Mouse (Mus musculus): Measurements from ENCODE around the gene Scml4.

Gene Scml4

GRCm38 (mm10) chr10:42854838-42855237 lies 5.3 kb upstream of the Scml4 start:
- peaks cover 10% of the 10 kb centered on the region for H3K9me3 ChIP-seq (ENCODE audit: low read length)
- no peaks in the 10 kb centered on the region for H3K36me3 ChIP-seq (ENCODE audit: insufficient read depth, low read length)
- H3K4me3 ChIP-seq (replicated peaks; ENCODE audit: low read length) = no peak overlapping the region
- peaks cover 18% of the 10 kb centered on the region for H3K4me1 ChIP-seq (replicated peaks; ENCODE audit: low read depth, low read length)
- no peak for TF ChIP-seq CTCF (conservative IDR thresholded peaks at IDR 0.05; ENCODE audit: low read length)
- TF ChIP-seq NANOG (IDR thresholded peaks at IDR 0.05; ENCODE audit: borderline replicate concordance, low read length) = no peak
- no peak for TF ChIP-seq POU5F1 (IDR thresholded peaks at IDR 0.05; ENCODE audit: borderline replicate concordance, low read length)
- H3K27me3 ChIP-seq (ENCODE audit: insufficient read depth, low read length) = 0 out of 2 replicates have a peak, but pooled peaks cover 6% of the 10 kb centered on the region

GRCm38 (mm10) chr10:42855250-42855649 lies 4.9 kb upstream of the Scml4 start:
- TF ChIP-seq NANOG (IDR thresholded peaks at IDR 0.05; ENCODE audit: borderline replicate concordance, low read length) (no peak), POU5F1 (IDR thresholded peaks at IDR 0.05; ENCODE audit: borderline replicate concordance, low read length) (no peak), CTCF (conservative IDR thresholded peaks at IDR 0.05; ENCODE audit: low read length) (no peak)
- H3K36me3 ChIP-seq (ENCODE audit: insufficient read depth, low read length) = no peaks in the 10 kb centered on the region
- H3K4me1 ChIP-seq (replicated peaks; ENCODE audit: low read depth, low read length) = peaks cover 21% of the 10 kb centered on the region
- H3K4me3 ChIP-seq (replicated peaks; ENCODE audit: low read length) = no peak overlapping the region
- H3K27me3 ChIP-seq (ENCODE audit: insufficient read depth, low read length) = 0 out of 2 replicates have a peak, but pooled peaks cover 4% of the 10 kb centered on the region
- peaks cover 10% of the 10 kb centered on the region for H3K9me3 ChIP-seq (ENCODE audit: low read length)

GRCm38 (mm10) chr10:42856574-42856973 lies 3.6 kb upstream of the Scml4 start:
- Histone ChIP-seq H3K4me3 (replicated peaks; ENCODE audit: low read length) (no peak overlapping the region), H3K9me3 (ENCODE audit: low read length) (peaks cover 10% of the 10 kb centered on the region), H3K4me1 (replicated peaks; ENCODE audit: low read depth, low read length) (peaks cover 13% of the 10 kb centered on the region), H3K36me3 (ENCODE audit: insufficient read depth, low read length) (no peaks in the 10 kb centered on the region), H3K27me3 (ENCODE audit: insufficient read depth, low read length) (0 out of 2 replicates have a peak, but pooled peaks cover 3% of the 10 kb centered on the region)
- TF ChIP-seq NANOG (IDR thresholded peaks at IDR 0.05; ENCODE audit: borderline replicate concordance, low read length) (no peak), POU5F1 (IDR thresholded peaks at IDR 0.05; ENCODE audit: borderline replicate concordance, low read length) (no peak), CTCF (conservative IDR thresholded peaks at IDR 0.05; ENCODE audit: low read length) (no peak)

GRCm38 (mm10) chr10:42857021-42857420 lies 3.1 kb upstream of the Scml4 start:
- H3K27me3 ChIP-seq (ENCODE audit: insufficient read depth, low read length) = 0 out of 2 replicates have a peak, but pooled peaks cover 4% of the 10 kb centered on the region
- H3K36me3 ChIP-seq (ENCODE audit: insufficient read depth, low read length) = no peaks in the 10 kb centered on the region
- peaks cover 10% of the 10 kb centered on the region for H3K9me3 ChIP-seq (ENCODE audit: low read length)
- TF ChIP-seq CTCF (conservative IDR thresholded peaks at IDR 0.05; ENCODE audit: low read length) (no peak), NANOG (IDR thresholded peaks at IDR 0.05; ENCODE audit: borderline replicate concordance, low read length) (no peak), POU5F1 (IDR thresholded peaks at IDR 0.05; ENCODE audit: borderline replicate concordance, low read length) (no peak)
- H3K4me1 ChIP-seq (replicated peaks; ENCODE audit: low read depth, low read length) = peaks cover 13% of the 10 kb centered on the region
- H3K4me3 ChIP-seq (replicated peaks; ENCODE audit: low read length) = no peak overlapping the region

- Histone ChIP-seq H3K27me3 (ENCODE audit: insufficient read depth, low read length) (peaks cover 23% of the 10 kb centered on the region), H3K4me1 (replicated peaks; ENCODE audit: low read depth, low read length) (peaks cover 25% of the 10 kb centered on the region), H3K9me3 (ENCODE audit: low read length) (peaks cover 10% of the 10 kb centered on the region), H3K36me3 (ENCODE audit: insufficient read depth, low read length) (no peaks in the 10 kb centered on the region), H3K4me3 (replicated peaks; ENCODE audit: low read length) (no peak overlapping the region)
- no peak for TF ChIP-seq POU5F1 (IDR thresholded peaks at IDR 0.05; ENCODE audit: borderline replicate concordance, low read length)
- no peak for TF ChIP-seq CTCF (conservative IDR thresholded peaks at IDR 0.05; ENCODE audit: low read length)
- no peak for TF ChIP-seq NANOG (IDR thresholded peaks at IDR 0.05; ENCODE audit: borderline replicate concordance, low read length)
Observed at GRCm38 (mm10) chr10:42859781-42860158, 400 bp upstream of the Scml4 start.

- no peak overlapping the region for H3K4me3 ChIP-seq (replicated peaks; ENCODE audit: low read length)
- peaks cover 7% of the 10 kb centered on the region for H3K9me3 ChIP-seq (ENCODE audit: low read length)
- no peaks in the 10 kb centered on the region for H3K36me3 ChIP-seq (ENCODE audit: insufficient read depth, low read length)
- TF ChIP-seq CTCF (conservative IDR thresholded peaks at IDR 0.05; ENCODE audit: low read length) (no peak), NANOG (IDR thresholded peaks at IDR 0.05; ENCODE audit: borderline replicate concordance, low read length) (no peak), POU5F1 (IDR thresholded peaks at IDR 0.05; ENCODE audit: borderline replicate concordance, low read length) (no peak)
- peaks cover 33% of the 10 kb centered on the region for H3K27me3 ChIP-seq (ENCODE audit: insufficient read depth, low read length)
- peaks cover 25% of the 10 kb centered on the region for H3K4me1 ChIP-seq (replicated peaks; ENCODE audit: low read depth, low read length)
Observed at GRCm38 (mm10) chr10:42861446-42861845, 1.3 kb downstream of the Scml4 start.

- no peak for TF ChIP-seq NANOG (IDR thresholded peaks at IDR 0.05; ENCODE audit: borderline replicate concordance, low read length)
- no peak for TF ChIP-seq CTCF (conservative IDR thresholded peaks at IDR 0.05; ENCODE audit: low read length)
- TF ChIP-seq POU5F1 (IDR thresholded peaks at IDR 0.05; ENCODE audit: borderline replicate concordance, low read length) = no peak
- Histone ChIP-seq H3K9me3 (ENCODE audit: low read length) (no peaks in the 10 kb centered on the region; the same call in 1 of the 2 replicates), H3K4me3 (replicated peaks; ENCODE audit: low read length) (no peak overlapping the region), H3K27me3 (ENCODE audit: insufficient read depth, low read length) (peaks cover 33% of the 10 kb centered on the region), H3K4me1 (replicated peaks; ENCODE audit: low read depth, low read length) (peaks cover 29% of the 10 kb centered on the region), H3K36me3 (ENCODE audit: insufficient read depth, low read length) (no peaks in the 10 kb centered on the region)
Observed at GRCm38 (mm10) chr10:42862102-42862740, 2.1 kb downstream of the Scml4 start.

- no peaks in the 10 kb centered on the region for H3K36me3 ChIP-seq (ENCODE audit: insufficient read depth, low read length)
- H3K4me3 ChIP-seq (replicated peaks; ENCODE audit: low read length) = no peak overlapping the region
- peaks cover 32% of the 10 kb centered on the region for H3K4me1 ChIP-seq (replicated peaks; ENCODE audit: low read depth, low read length)
- H3K27me3 ChIP-seq (ENCODE audit: insufficient read depth, low read length) = peaks cover 33% of the 10 kb centered on the region
- H3K9me3 ChIP-seq (ENCODE audit: low read length) = no peaks in the 10 kb centered on the region
- no peak for TF ChIP-seq CTCF (conservative IDR thresholded peaks at IDR 0.05; ENCODE audit: low read length)
- TF ChIP-seq POU5F1 (IDR thresholded peaks at IDR 0.05; ENCODE audit: borderline replicate concordance, low read length) = no peak
- TF ChIP-seq NANOG (IDR thresholded peaks at IDR 0.05; ENCODE audit: borderline replicate concordance, low read length) = no peak
Observed at GRCm38 (mm10) chr10:42862806-42863205, 2.6 kb downstream of the Scml4 start.

All from E14TG2a.4 (cell line).